In the genomic region with DNA sequence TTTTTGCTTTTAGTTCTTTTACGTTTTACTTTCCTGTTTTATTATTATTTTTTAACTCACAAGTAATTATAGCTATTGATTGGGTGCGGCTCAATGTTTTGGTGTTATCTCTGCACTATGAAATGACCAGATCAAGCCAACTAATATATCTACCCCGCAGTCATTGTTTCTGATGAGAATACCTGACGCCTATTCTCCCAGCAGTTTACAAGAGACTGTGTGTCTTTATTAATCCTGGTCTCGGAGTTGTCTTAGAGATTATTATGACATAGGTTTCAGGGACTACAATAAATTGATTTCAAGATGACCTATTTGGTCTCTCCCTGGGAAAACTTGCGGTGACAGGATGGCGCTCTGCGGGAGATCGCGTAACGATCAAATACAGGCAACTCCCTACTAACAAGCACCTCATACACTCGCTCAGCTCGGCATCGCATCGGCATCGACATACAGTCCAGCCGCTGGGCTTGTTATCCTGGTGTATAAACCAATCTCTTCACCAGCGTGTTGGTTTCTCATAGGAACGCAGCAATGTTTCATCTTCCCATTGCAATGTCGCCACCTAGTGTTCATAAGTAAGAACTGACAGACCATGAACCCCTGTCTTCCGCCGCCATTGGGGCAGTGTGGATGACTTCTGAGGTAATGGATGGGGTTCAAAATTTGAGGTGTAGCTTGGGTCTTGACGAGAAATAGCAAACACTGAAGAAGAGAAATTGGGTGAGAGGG, we compare ENCODE assay signal across 1 mouse cellular context.
TF ChIP-seq lines count a peak whose summit lies in the region.

No protein-coding gene starts in this region.

TF ChIP-seq in CH12.LX, 34 proteins besides CTCF, POLR2A, EP300 and RAD21 (continued from another document):
- no peak for TF ChIP-seq E2F4 (IDR thresholded peaks at IDR 0.05; ENCODE audit: insufficient replicate concordance, low read depth, low read length)
- no peak for TF ChIP-seq ETS1 (conservative IDR thresholded peaks at IDR 0.05; ENCODE audit: low read depth, low read length)
- TF ChIP-seq CHD1 (IDR thresholded peaks at IDR 0.05; ENCODE audit: low read depth, low read length): no peak
- no peak for TF ChIP-seq POLR2AphosphoS2 (IDR thresholded peaks at IDR 0.05; ENCODE audit: low read depth, low read length)
- no peak for TF ChIP-seq TBP (conservative IDR thresholded peaks at IDR 0.05; ENCODE audit: low read depth, low read length)
- no peak for TF ChIP-seq ZKSCAN1 (IDR thresholded peaks at IDR 0.05; ENCODE audit: borderline replicate concordance, low read depth, low read length)
- TF ChIP-seq ZC3H11A (IDR thresholded peaks at IDR 0.05; ENCODE audit: low read depth, low read length): peak; percentile 80
- TF ChIP-seq KAT2A (IDR thresholded peaks at IDR 0.05; ENCODE audit: insufficient replicate concordance, low read length): no peak
- TF ChIP-seq MAX (IDR thresholded peaks at IDR 0.05; ENCODE audit: low read length): no peak
- TF ChIP-seq ZMIZ1 (IDR thresholded peaks at IDR 0.05; ENCODE audit: low read depth, low read length): no peak
- TF ChIP-seq ZNF384 (IDR thresholded peaks at IDR 0.05; ENCODE audit: low read depth, low read length): no peak
- TF ChIP-seq NRF1 (IDR thresholded peaks at IDR 0.05; ENCODE audit: low read depth, low read length): 0 out of 2 replicates have a peak, but pooled peaks have one; percentile 23
- no peak for TF ChIP-seq CHD2 (IDR thresholded peaks at IDR 0.05; ENCODE audit: low read length)
- peak; percentile 46; the same call in 1 of the 2 replicates for TF ChIP-seq IRF4 (IDR thresholded peaks at IDR 0.05; ENCODE audit: low read depth, low read length)
- TF ChIP-seq JUND (conservative IDR thresholded peaks at IDR 0.05; ENCODE audit: low read depth, low read length): 0 out of 2 replicates have a peak, but pooled peaks have one; percentile 23
- TF ChIP-seq MYC (IDR thresholded peaks at IDR 0.05; ENCODE audit: low read depth, low read length): peak; percentile 52; the same call in 1 of the 2 replicates
- no peak for TF ChIP-seq UBTF (IDR thresholded peaks at IDR 0.05; ENCODE audit: low read depth, low read length)
- no peak for TF ChIP-seq RCOR1 (conservative IDR thresholded peaks at IDR 0.05; ENCODE audit: low read depth, low read length)
- no peak for TF ChIP-seq USF1 (IDR thresholded peaks at IDR 0.05; ENCODE audit: low read depth, low read length)
- peak; percentile 92 for TF ChIP-seq SMC3 (IDR thresholded peaks at IDR 0.05; ENCODE audit: low read depth, low read length)
- no peak for TF ChIP-seq TCF12 (IDR thresholded peaks at IDR 0.05; ENCODE audit: low read depth, low read length)
- no peak; the same call in 1 of the 2 replicates for TF ChIP-seq ELF1 (IDR thresholded peaks at IDR 0.05; ENCODE audit: low read depth, low read length)
- TF ChIP-seq GABPA (IDR thresholded peaks at IDR 0.05; ENCODE audit: insufficient replicate concordance, low read depth, low read length): no peak
- TF ChIP-seq NELFE (IDR thresholded peaks at IDR 0.05; ENCODE audit: low read depth, low read length): peak; percentile 28; the same call in 1 of the 2 replicates
